Mouse (Mus musculus): ENCODE measurements around the gene Ephb6.
"Not testable (repeated sequence)": the region's sequence is repeated elsewhere in the genome, so short reads cannot be mapped to it uniquely, and the experiment has no call there.

Ephb6 gene

DNA sequence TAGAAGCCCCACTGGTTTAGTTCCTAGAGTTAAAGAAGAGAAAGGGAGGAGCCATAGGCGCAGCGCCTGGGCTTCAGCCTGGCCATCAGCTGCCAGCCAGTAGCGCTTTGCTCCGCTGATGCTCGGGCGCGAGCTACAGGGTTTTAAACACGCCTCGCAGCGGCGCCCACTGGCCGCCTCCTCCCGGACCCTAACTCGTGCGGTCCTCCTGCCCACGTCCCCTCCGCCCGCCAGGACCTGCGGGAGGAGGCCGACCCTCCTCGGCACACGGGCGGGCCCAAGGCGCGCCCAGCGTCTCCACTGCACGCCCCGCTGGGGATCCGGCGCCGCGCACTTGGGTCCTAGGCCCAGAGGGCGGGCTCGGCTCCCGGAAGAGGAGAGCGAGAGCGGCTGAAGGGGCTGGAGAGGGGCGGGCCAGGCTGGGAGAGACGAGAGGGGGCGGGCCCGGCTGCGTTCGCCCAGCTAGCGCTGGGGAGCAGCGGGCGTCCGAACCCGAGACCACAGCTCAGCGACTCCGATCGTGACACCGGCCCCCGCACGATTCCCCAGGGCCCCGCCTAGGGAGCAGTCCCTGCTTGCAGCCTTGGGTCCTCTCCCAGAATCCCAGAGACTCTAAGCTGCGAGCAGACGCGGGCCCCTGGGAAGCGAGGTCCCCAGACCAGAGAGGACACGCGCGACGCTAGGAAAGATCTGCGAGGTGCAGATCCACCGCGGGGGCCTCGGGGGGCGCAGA lies at the start of gene Ephb6:
Ephb6 (plus strand) TSS at position 422 of the 733 bp plus-strand sequence.
- peak in 1 of 2 experiments; percentile 25 for DNase-seq (ENCODE audit: low spot score in 2 of 2)

DNA sequence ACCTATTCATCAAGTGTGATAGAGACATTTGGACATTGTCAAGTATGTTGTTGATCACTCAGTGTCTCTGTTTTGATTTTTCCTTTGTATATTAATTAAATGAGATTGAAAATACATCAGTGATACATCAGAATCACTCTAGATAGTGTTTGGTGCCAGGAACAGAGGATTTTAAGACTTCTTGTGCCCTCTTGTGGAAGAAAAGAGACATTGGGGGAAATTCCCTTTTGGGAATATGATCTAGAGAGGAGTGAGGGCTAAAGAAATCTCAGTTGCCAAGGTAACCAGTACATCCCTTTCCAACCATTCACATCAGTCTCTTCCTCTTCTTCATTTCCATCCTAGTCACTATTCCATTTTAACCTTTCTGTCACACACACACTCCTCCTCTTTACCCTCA lies 48.9 kb upstream of the Ephb6 start:
- DNase-seq (ENCODE audit: low spot score in 2 of 2) = no peak

GRCm38 (mm10) chr6:41557468-41557867 lies 47.8 kb upstream of the Ephb6 start:
- DNase-seq (ENCODE audit: low spot score in 2 of 2) = no peak

DNA sequence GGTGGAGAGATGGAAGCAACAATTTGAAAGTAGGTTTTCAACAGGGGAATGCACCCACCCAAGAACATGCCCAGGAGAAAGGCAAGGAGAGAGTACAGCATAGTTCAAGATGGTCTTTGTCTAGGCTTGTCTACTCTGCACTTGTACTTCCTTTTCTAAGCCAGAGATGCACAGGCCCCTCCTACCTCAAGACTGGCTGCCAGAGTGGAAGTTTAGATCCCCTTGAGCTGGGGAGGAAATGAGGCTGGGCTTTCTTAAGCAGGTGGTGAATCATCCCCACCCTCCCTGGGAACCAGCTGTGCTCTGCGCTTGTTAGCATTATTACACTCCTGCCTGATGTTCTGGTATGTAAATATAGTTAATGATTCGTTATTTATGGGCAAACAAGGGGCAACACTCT lies 47.0 kb upstream of the Ephb6 start:
- DNase-seq (ENCODE audit: low spot score in 2 of 2) = no peak

- DNase-seq (ENCODE audit: low spot score in 2 of 2) = no peak
Observed at GRCm38 (mm10) chr6:41559331-41559730, 46.0 kb upstream of the Ephb6 start.

- no peak for DNase-seq (ENCODE audit: low spot score in 2 of 2)
Observed at GRCm38 (mm10) chr6:41560273-41560672, 45.0 kb upstream of the Ephb6 start.

DNA sequence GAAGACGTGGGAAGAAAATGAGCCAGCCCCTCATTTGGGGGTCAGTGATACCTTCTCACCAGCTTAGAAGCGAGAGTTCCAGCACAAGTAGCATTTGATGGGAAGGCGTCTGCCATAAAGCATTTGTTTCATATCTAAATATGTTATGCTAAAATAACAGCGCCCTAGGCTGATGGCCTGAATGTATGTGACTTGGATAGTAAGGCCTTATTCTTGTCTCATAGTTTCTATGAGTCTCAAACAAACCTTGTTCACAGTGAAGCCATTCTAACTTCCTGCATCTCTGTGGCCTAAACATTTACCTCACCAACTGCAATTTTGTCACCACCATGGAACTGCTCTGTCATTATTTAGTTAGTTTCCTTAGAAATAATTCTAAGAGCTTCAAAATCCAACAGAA lies 42.7 kb upstream of the Ephb6 start:
- no peak for DNase-seq (ENCODE audit: low spot score in 2 of 2)

GRCm38 (mm10) chr6:41563104-41563951 lies 42.0 kb upstream of the Ephb6 start:
- not testable (repeated sequence) for DNase-seq (ENCODE audit: low spot score in 2 of 2)

- DNase-seq (ENCODE audit: low spot score in 2 of 2) = no peak
Observed at GRCm38 (mm10) chr6:41565261-41565660, 40.0 kb upstream of the Ephb6 start.

GRCm38 (mm10) chr6:41566965-41567364 lies 38.3 kb upstream of the Ephb6 start:
- DNase-seq (ENCODE audit: low spot score in 2 of 2) = no peak

- DNase-seq (ENCODE audit: low spot score in 2 of 2) = no peak
Observed at GRCm38 (mm10) chr6:41569078-41569477, 36.2 kb upstream of the Ephb6 start.

DNA sequence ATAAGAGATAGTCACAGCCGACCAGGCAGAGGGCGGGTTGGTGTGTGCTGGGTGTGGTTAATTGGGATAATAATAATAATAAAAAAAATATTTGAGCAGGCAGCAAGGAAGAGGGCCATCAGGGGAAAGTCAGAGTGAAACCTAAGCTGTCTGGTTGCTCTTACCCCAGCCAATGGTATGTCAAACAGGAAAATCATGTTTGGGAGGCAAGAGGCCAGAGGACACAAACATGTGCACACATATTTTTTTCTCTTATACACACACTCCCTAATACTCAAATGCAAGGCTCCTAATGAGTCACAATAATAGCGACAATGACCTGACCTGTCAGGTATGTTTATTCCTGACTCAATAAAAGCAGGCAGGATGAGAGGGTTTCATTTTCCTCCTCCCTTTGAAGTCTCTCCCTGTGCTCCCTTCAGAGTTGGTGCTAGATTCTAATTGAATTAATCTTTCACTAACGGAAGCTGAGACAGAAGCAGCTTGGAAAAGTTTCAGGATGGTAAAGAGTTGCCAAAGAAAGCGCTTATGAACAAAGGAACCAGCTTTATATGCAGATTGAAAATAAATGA lies 28.7 kb upstream of the Ephb6 start:
- DNase-seq (ENCODE audit: low spot score in 2 of 2) = no peak

- no peak for DNase-seq (ENCODE audit: low spot score in 2 of 2)
Observed at GRCm38 (mm10) chr6:41577297-41577696, 28.0 kb upstream of the Ephb6 start.

DNA sequence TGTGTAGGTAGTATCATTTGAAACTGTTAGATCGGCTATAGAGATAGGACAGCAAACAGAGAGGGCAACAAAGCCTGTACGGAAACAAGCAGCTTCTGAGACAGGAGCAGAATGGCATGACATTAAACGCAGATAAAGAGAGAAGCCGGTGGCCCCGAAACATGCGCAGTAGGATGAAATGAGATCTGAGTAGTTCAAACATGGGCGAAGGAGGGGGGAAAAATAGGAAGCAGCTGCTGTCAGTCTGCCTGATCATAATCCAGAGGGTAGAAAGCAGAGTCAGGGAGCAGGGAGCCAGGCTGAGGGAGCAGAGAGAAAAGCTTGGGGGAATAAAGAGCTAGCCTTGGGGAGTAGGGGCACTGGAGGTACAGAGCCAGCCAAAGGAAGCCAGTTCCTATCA lies 24.0 kb upstream of the Ephb6 start:
- no peak for DNase-seq (ENCODE audit: low spot score in 2 of 2)

GRCm38 (mm10) chr6:41582189-41582588 lies 23.1 kb upstream of the Ephb6 start:
- no peak for DNase-seq (ENCODE audit: low spot score in 2 of 2)

DNA sequence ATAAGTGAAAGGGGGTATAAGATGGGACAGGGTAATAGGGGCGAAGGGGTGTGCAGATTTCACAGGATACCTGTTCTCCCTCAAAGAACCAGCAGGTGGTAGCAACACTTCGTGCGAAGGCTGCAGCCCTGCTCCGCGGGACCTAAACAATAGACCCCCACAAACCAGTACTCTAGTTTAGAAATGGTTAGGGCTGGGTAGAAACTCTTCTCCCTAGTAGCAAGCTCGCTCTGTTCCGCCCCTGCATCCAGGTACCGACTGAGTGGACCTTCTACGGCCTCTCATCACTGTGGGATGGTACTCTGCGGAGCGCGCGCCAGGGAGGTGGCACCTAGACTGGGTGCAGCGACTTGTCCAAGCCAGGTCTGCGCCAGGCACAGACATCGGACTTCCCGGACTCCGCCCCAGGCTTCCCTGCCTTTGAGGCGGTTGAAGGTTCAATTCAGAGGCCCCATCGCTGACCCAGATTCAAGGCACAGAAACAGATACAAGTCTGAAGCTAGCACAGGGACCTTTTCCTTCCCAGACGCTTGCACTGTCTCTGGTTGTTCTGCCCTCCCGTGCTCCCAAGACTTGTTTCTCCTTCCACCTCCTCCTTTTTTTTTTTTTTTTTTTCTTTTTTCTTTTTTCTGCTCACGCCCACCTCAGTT lies 756 bp upstream of the Ephb6 start:
- DNase-seq (ENCODE audit: low spot score in 2 of 2) = no peak

- no peak for DNase-seq (ENCODE audit: low spot score in 2 of 2)
Observed at GRCm38 (mm10) chr6:41605794-41606104, 467 bp downstream of the Ephb6 start.

GRCm38 (mm10) chr6:41606214-41606613 lies 932 bp downstream of the Ephb6 start:
- no peak for DNase-seq (ENCODE audit: low spot score in 2 of 2)

DNA sequence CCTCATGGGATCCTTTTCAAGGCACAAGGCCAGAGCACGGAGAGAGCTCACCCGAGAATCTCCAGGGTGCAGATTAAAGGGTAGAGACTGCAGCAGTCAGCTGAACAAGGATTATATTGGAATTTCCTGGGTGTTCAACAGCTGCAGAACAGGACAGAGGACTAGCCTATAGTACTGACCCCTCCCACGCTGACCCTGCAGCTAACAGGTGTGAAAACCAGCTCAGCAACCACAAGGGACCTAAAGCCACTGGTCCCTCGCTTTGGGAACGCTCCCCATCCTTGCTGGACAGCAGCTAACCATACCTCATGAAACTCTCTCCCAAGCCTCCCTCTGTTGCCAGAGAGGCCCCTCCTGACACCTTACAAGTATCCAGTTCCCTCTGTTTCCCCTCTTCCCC lies 2.4 kb downstream of the Ephb6 start:
- no peak for DNase-seq (ENCODE audit: low spot score in 2 of 2)

GRCm38 (mm10) chr6:41620173-41620798 lies 15.0 kb downstream of the Ephb6 start:
- no peak for DNase-seq (ENCODE audit: low spot score in 2 of 2)

DNA sequence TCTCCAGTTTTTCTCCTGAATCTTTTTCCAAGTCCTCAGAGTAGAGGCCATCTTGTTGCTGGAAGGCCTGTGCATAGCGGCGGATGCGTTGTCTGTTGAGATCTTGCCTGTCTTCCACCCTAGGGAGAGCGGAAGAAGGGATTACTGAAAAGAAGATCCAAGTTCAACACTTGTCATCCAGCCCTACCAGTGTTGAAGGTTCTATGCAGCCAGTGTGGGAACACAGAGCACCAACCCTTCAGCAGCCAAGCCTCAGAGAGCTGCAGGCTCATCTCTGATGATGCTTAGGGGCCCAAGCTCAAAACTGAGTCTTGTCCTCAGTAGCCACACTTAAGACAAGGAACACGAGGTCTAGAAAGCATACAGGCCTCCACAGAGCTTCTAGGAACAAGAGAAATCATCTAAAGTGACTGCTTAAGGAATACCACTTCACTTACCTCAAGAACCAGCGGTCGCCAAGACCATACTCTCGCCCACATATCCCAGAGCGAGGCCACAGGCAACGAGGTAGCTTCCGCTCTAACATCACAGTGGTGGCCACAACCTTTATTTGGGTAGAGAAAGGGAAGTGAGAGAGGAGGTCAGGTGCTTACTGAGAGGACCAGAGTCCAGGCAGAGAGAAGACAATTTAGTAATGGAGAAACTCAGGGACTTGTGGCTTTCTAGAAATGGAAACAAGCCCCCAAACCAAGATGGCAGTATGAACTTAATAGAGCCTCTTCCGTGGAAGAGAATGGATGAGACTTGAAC lies 16.1 kb downstream of the Ephb6 start:
- no peak for DNase-seq (ENCODE audit: low spot score in 2 of 2)
